ENCODE assay signal across 24 mouse cellular contexts in genomic region chr2:48694509-48694908, GRCm38 (mm10).
"Had no signal": no experiment of that assay in that cellular context is flagged by ENCODE, and none has a peak within 500 bp of the region (broad histone marks: within the 10 kb centered on the region; RNA-seq: fewer than 3 reads in every experiment).

No protein-coding gene starts in this region.

- H3K9ac ChIP-seq: heart, embryonic 12.5 days; hindbrain, embryonic 13.5 days; hindbrain, embryonic 15.5 days; kidney, embryonic 15.5 days; limb, embryonic 13.5 days; limb, embryonic 15.5 days had no signal

- H3K9me3 ChIP-seq: heart, embryonic 12.5 days; hindbrain, embryonic 10.5 days; hindbrain, embryonic 13.5 days; hindbrain, embryonic 15.5 days; kidney, embryonic 15.5 days; limb, embryonic 13.5 days; limb, embryonic 15.5 days had no signal

- H3K4me3 ChIP-seq: gastrocnemius, adult 2 months; heart, adult 2 months; heart, embryonic 12.5 days; hindbrain, embryonic 10.5 days; hindbrain, embryonic 13.5 days; hindbrain, embryonic 15.5 days; kidney, embryonic 15.5 days; limb, embryonic 13.5 days; limb, embryonic 15.5 days had no signal

- H3K4me2 ChIP-seq: heart, embryonic 12.5 days; hindbrain, embryonic 13.5 days; hindbrain, embryonic 15.5 days; kidney, embryonic 15.5 days; limb, embryonic 13.5 days; limb, embryonic 15.5 days had no signal

- H3K4me1 ChIP-seq: heart, embryonic 12.5 days; hindbrain, embryonic 10.5 days; hindbrain, embryonic 13.5 days; hindbrain, embryonic 15.5 days; kidney, embryonic 15.5 days; limb, embryonic 13.5 days; limb, embryonic 15.5 days had no signal

- H3K36me3 ChIP-seq: heart, embryonic 12.5 days; hindbrain, embryonic 10.5 days; hindbrain, embryonic 13.5 days; hindbrain, embryonic 15.5 days; kidney, embryonic 15.5 days; limb, embryonic 13.5 days; limb, embryonic 15.5 days had no signal

- H3K27ac ChIP-seq: gastrocnemius, adult 2 months; heart, adult 2 months; hindbrain, embryonic 10.5 days; hindbrain, embryonic 13.5 days; hindbrain, embryonic 15.5 days; hindbrain, postnatal 0 days; kidney, embryonic 15.5 days; kidney, postnatal 0 days; limb, embryonic 13.5 days; limb, embryonic 15.5 days had no signal

- ATAC-seq: hindbrain, postnatal 0 days; intestine, postnatal 0 days had no signal

- H3K27me3 ChIP-seq: heart, embryonic 12.5 days; hindbrain, embryonic 13.5 days; hindbrain, embryonic 15.5 days; kidney, embryonic 15.5 days; limb, embryonic 13.5 days; limb, embryonic 15.5 days had no signal

- DNase-seq: gastrocnemius, adult 2 months; gastrocnemius, postnatal 10 days; gastrocnemius, postnatal 25 days; heart, adult 11 months; heart, adult 2 months; heart, postnatal 10 days; heart, postnatal 4 days; kidney, adult 18-20 months; kidney, adult 9 months; kidney, postnatal 14 days; kidney, postnatal 36 days; layer of hippocampus, adult 9-11 months; layer of hippocampus, postnatal 36 days; left cerebral cortex, postnatal 4 days had no signal
